Mouse (Mus musculus) liver, postnatal 0 days (tissue): ENCODE measurements at regions not wholly inside any gene's neighbourhood (a gene's known extent, or its start where the extent isn't known, plus 50 kb on each side); places are given as distances from the start of the nearest gene placed in this dataset.

ENCODE experiments used
- CTCF ChIP-seq: sonication (generic); IDR thresholded peaks from 2 replicates; pipeline ENCODE4 v1.5.1; 2016; ENCODE audit warnings: antibody characterized with exemption, low read depth
- EP300 ChIP-seq: IDR thresholded peaks from 2 replicates; pipeline ENCODE4 v1.6.1; 2016; ENCODE audit warnings: antibody characterized with exemption, low read depth, mild to moderate bottlenecking

GRCm38 (mm10) chrX:159155786-159156185 lies 54.3 kb upstream of the Rps6ka3 start:
- no peak for TF ChIP-seq CTCF
- TF ChIP-seq EP300 = no peak
